Mouse (Mus musculus) kidney, adult 2 months (tissue): ENCODE results near the gene Fig4.

ENCODE experiments used
- CTCF ChIP-seq: fragments of 200-500 bp; conservative IDR thresholded peaks from 2 replicates; pipeline ENCODE4 v1.5.1; 2011; ENCODE audit warnings: low read depth, mild to moderate bottlenecking, control low read depth, low read length, moderate library complexity, mixed read lengths; ENCODE audit not compliant: insufficient read depth, insufficient read length
- POLR2A ChIP-seq: fragments of 200-500 bp; IDR thresholded peaks from one replicate; pipeline ENCODE4 v1.6.1; 2011; ENCODE audit warnings: low read depth, low read length, control low read depth

GRCm38 (mm10) chr10:41189392-41189791 lies 113.7 kb downstream of the Fig4 start:
- TF ChIP-seq POLR2A (no peak), CTCF (no peak)
